Mouse (Mus musculus) E14TG2a.4 (cell line): ENCODE results near the gene Pdx1.

Experiments
- H3K27me3 ChIP-seq: 2 replicates; pipeline ENCODE4 v1.6.1; 2014; ENCODE audit warnings: low read length, control low read depth; ENCODE audit not compliant: insufficient read depth
- H3K36me3 ChIP-seq: 2 replicates; pipeline ENCODE4 v1.6.1; 2014; ENCODE audit warnings: low read length, control low read depth; ENCODE audit not compliant: insufficient read depth
- H3K4me1 ChIP-seq: replicated peaks from 2 replicates; pipeline ENCODE4 v1.6.1; 2014; ENCODE audit warnings: low read depth, low read length, control low read depth
- H3K4me3 ChIP-seq: replicated peaks from 2 replicates; pipeline ENCODE4 v1.5.1; 2014; ENCODE audit warnings: mild to moderate bottlenecking, low read length
- H3K9me3 ChIP-seq: 2 replicates; pipeline ENCODE4 v1.6.1; 2014; ENCODE audit warnings: low read length, control low read depth
- CTCF ChIP-seq: conservative IDR thresholded peaks from 2 replicates; pipeline ENCODE4 v1.5.1; 2014; ENCODE audit warnings: low read length
- NANOG ChIP-seq: IDR thresholded peaks from 2 replicates; pipeline ENCODE4 v1.6.1; 2014; ENCODE audit warnings: borderline replicate concordance, low read length, mixed read lengths
- POU5F1 ChIP-seq: IDR thresholded peaks from 2 replicates; pipeline ENCODE4 v1.6.1; 2014; ENCODE audit warnings: low read length, borderline replicate concordance

The Pdx1 gene

DNA sequence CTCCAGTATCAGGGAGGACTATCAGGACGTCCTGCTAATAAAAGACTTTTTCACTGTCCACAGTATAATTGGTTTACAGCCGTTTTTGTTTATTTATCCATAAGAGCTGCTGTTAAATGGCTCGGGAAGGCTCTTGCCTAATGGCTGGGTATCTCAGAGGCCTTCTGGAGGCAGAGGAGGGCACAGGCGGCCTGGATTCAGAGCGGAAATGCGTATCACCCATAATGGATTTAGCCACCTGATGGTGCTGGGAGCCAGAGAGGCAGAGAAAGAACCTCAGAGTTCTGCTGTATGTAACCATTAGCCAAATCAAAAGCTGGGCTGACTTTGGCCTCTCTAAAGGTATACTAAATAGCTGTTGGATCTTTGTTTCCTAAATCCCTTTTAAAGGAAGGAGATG is 2.3 kb upstream of the Pdx1 start:
- Histone ChIP-seq H3K27me3 (peaks cover 74% of the 10 kb centered on the region), H3K9me3 (no peaks in the 10 kb centered on the region), H3K4me1 (peaks cover 28% of the 10 kb centered on the region), H3K36me3 (no peaks in the 10 kb centered on the region), H3K4me3 (no peak overlapping the region)
- no peak for TF ChIP-seq POU5F1
- TF ChIP-seq NANOG = no peak
- TF ChIP-seq CTCF = no peak

DNA sequence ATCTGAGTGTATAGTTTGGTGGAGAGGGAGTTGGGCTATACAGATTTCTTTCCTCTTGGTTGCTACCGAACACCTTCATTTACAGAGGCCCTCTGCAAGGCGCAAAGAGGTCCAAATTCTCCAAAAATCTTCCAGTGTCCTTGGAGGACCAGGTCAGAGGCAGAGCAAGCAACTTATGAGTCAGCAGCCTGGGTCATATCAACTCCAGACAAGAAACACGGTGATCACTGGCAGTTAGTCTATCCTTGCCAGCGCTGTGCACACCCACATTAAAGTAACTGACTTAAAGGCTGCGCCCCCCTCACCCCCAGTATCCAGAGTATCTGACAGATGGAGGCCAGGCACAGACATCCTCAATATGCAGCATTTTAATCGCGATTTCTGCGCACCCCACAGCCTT is 1.0 kb upstream of the Pdx1 start:
- Histone ChIP-seq H3K9me3 (no peaks in the 10 kb centered on the region), H3K4me3 (no peak overlapping the region), H3K4me1 (peaks cover 28% of the 10 kb centered on the region), H3K36me3 (no peaks in the 10 kb centered on the region), H3K27me3 (peaks cover 86% of the 10 kb centered on the region)
- TF ChIP-seq NANOG = no peak
- TF ChIP-seq POU5F1 = no peak
- no peak for TF ChIP-seq CTCF

DNA sequence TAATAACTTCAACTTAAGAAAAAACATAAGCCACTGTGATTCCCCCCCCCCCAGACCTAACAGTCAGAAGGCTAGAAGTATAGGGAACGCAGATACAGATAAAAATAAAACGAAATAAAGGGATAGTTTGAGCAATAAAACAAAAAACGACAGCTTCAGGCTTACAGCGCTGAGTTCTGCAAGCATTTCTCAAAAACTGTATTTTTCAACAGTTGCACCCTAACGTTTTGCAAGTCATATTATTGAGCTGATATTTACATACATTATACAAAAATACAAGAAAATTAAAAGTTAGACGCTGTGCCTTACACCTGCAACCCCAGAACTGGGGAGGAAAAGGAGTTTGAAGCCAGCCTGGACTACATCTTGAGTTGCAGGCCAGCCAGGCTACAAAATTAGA is 388 bp upstream of the Pdx1 start:
- TF ChIP-seq POU5F1 = no peak
- no peak for TF ChIP-seq CTCF
- TF ChIP-seq NANOG = no peak
- peaks cover 32% of the 10 kb centered on the region for H3K4me1 ChIP-seq

DNA sequence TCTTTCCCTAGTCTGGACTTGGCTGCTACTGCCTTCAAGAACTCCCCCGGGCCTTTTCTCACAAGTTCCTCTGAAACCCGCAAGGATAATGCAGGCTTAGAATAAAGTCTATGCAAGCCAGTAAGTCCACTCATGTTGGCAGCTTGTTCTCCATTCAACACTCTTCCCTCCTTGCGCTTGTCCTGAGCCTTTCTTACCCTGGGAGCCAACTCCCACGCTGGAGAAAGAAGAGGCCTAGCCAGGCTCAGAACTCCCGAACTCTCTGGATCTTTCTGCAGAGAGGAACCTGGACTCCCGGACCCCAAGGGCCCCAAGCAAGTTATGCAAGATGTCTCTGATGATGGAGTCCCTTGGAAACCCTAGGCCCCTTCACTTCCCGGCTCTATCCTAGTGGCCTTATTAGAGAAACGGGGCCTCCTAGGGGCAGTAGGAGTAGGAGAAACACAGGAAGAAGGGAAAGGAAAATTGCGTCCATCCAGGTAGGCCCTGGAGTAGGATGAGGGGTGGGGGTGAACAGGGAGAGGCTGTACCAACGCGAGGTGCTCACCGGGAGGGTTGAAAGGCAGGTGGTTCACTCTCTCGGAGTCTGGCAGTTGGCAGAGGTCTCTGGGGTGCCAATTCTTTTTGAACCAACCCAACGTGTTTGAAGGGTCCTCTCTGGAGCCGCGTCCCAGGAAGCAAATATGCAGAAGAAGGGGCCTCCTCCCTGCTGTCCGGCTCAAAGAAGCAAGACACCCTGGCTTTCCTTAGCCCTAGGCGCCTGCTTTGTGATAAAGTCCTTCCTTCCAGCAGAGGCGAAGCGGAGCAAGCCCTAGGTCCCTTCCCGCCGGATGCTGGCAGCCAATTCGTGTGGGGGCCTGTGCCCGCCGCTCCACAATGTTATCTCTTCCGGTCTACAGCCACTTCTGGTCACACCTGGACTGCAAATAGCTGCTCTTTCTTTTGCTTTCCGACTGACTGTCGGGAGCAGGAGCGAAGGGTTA is 1.2 kb downstream of the Pdx1 start:
- Histone ChIP-seq H3K27me3 (peaks cover 96% of the 10 kb centered on the region), H3K4me3 (peak overlapping the region; percentile 77), H3K36me3 (no peaks in the 10 kb centered on the region), H3K4me1 (peaks cover 39% of the 10 kb centered on the region), H3K9me3 (no peaks in the 10 kb centered on the region)
- TF ChIP-seq NANOG = no peak

More for the DNA sequence above, 388 bp upstream of the Pdx1 start:
- Histone ChIP-seq H3K4me3 (peak overlapping the region; percentile 77), H3K36me3 (no peaks in the 10 kb centered on the region), H3K9me3 (no peaks in the 10 kb centered on the region), H3K27me3 (peaks cover 92% of the 10 kb centered on the region)

DNA sequence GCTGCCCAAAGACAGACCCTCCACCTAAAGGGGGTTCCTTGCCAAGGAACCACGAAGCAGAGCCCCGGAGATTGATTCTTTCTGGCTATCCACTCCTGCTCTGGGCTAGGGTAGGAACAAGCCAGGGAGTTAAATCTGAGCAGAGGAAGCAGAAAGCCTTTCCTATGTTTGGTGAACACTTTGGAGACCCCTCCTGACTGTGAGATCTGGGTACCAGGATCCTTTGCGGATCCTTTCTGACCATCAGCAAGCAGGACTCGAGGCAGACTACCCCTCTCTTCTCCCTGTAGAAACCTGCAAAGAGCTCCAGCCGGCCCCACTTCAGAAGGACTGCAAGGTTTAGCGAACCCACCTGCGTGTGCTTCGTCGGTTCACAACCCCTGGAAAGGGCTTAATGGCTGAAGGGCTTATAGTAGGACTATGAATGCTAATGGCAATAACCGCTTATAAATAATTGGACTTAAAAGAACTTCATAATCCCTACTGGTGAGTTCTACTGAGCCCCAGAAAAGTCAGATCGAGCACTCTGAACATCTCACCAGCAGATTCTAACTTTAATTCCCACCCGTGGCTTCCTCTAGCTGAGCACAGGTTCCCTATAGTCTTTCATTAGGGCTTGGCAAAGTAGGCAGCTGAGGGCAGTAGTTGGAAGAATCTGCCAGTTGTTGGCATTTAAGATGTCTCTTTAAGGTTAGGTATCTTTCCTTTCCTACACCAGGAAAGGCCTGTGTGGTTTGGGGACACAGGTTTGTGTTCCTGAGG is 2.5 kb downstream of the Pdx1 start:
- Histone ChIP-seq H3K4me3 (no peak overlapping the region), H3K4me1 (peaks cover 47% of the 10 kb centered on the region), H3K36me3 (no peaks in the 10 kb centered on the region), H3K27me3 (peaks cover 97% of the 10 kb centered on the region), H3K9me3 (no peaks in the 10 kb centered on the region)
- TF ChIP-seq CTCF = no peak

DNA sequence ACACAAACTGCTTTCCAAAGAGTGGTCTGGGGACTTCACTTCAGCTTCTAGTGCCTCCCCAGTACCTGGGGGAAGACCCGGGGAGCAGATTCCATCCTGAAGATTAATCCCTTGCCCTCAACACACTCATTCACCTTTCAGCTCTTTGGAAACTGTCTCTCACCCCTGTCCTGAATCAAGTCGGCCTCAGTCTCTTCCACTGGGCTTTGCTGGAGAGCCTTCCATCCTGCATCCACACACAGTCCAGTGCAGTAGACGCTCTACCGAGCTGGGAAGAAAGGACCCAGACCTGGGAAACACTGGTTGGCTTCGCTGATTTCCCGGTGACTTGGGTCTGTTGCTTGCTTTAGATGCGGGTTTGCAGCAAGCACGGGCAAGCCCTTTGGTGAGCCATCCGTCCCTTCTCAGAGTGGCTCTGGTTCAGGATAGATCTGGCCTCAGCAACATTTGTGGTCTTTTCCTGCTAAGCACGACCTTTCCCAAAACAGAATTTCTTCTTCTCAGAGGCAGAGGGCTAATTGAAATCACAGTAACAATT is 3.1 kb downstream of the Pdx1 start:
- peaks cover 53% of the 10 kb centered on the region for H3K4me1 ChIP-seq
- H3K36me3 ChIP-seq = no peaks in the 10 kb centered on the region
- no peak for TF ChIP-seq POU5F1
- TF ChIP-seq CTCF = no peak
- TF ChIP-seq NANOG = no peak
- no peaks in the 10 kb centered on the region for H3K9me3 ChIP-seq
- no peak overlapping the region for H3K4me3 ChIP-seq
- peaks cover 97% of the 10 kb centered on the region for H3K27me3 ChIP-seq

DNA sequence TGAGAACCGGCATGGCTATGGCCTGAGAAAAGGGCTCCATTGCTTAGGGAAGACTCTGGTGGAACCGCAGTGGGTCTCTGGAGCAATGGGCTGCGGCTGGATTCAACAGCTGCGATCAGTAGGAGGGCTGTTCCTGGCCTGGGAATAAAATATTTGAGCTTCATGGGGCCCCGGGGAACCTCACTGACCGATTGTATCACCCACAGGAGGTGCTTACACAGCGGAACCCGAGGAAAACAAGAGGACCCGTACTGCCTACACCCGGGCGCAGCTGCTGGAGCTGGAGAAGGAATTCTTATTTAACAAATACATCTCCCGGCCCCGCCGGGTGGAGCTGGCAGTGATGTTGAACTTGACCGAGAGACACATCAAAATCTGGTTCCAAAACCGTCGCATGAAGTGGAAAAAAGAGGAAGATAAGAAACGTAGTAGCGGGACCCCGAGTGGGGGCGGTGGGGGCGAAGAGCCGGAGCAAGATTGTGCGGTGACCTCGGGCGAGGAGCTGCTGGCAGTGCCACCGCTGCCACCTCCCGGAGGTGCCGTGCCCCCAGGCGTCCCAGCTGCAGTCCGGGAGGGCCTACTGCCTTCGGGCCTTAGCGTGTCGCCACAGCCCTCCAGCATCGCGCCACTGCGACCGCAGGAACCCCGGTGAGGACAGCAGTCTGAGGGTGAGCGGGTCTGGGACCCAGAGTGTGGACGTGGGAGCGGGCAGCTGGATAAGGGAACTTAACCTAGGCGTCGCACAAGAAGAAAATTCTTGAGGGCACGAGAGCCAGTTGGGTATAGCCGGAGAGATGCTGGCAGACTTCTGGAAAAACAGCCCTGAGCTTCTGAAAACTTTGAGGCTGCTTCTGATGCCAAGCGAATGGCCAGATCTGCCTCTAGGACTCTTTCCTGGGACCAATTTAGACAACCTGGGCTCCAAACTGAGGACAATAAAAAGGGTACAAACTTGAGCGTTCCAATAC is 4.7 kb downstream of the Pdx1 start:
- TF ChIP-seq CTCF = no peak
- no peak for TF ChIP-seq NANOG
- no peak for TF ChIP-seq POU5F1
- Histone ChIP-seq H3K27me3 (peaks cover 94% of the 10 kb centered on the region), H3K9me3 (no peaks in the 10 kb centered on the region), H3K4me3 (peak overlapping the region; percentile 29; the same call in 1 of the 2 replicates), H3K36me3 (no peaks in the 10 kb centered on the region), H3K4me1 (peaks cover 51% of the 10 kb centered on the region)

DNA sequence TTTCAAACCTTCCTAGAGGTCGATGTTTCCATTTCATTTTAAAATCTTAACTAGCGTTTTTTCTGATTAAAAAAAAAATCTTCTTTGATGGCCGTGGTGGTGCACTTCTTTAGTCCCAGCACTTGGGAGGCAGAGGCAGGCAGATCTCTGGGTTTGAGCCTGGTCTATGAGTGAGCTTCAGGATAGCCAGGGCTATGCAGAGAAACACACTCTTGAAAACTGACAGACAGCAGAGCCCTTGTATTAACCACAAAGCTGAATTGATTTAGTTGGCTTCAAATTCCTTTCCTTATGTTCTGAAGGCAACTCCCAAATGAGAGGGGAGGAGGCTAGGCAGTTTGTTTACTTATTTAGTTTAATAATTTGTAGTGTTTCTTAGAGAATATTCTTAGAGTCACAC is 6.0 kb downstream of the Pdx1 start:
- no peaks in the 10 kb centered on the region for H3K36me3 ChIP-seq
- no peak for TF ChIP-seq POU5F1
- TF ChIP-seq CTCF = no peak
- TF ChIP-seq NANOG = no peak
- peaks cover 38% of the 10 kb centered on the region for H3K4me1 ChIP-seq
- H3K27me3 ChIP-seq = peaks cover 91% of the 10 kb centered on the region
- H3K4me3 ChIP-seq = no peak overlapping the region
- no peaks in the 10 kb centered on the region for H3K9me3 ChIP-seq
